Mouse (Mus musculus) inflammation-experienced regulatory T-cells, adult 16 weeks (primary cell): ENCODE results near the gene Fbh1. TPM values are rescaled to one million over a fixed set of nuclear protein-coding genes. Genes with fewer than 3 reads are reported as not detected.

Experiments
- polyA plus RNA-seq: library from polyadenylated mRNA; unstranded; fragments of 100-300 nt; shearing (Covaris generic); gene quantifications from one replicate; pipeline ENCODE4 v1.2.1, GENCODE M21; 2017

The Fbh1 gene
- 110 TPM for polyA plus RNA-seq

DNA sequence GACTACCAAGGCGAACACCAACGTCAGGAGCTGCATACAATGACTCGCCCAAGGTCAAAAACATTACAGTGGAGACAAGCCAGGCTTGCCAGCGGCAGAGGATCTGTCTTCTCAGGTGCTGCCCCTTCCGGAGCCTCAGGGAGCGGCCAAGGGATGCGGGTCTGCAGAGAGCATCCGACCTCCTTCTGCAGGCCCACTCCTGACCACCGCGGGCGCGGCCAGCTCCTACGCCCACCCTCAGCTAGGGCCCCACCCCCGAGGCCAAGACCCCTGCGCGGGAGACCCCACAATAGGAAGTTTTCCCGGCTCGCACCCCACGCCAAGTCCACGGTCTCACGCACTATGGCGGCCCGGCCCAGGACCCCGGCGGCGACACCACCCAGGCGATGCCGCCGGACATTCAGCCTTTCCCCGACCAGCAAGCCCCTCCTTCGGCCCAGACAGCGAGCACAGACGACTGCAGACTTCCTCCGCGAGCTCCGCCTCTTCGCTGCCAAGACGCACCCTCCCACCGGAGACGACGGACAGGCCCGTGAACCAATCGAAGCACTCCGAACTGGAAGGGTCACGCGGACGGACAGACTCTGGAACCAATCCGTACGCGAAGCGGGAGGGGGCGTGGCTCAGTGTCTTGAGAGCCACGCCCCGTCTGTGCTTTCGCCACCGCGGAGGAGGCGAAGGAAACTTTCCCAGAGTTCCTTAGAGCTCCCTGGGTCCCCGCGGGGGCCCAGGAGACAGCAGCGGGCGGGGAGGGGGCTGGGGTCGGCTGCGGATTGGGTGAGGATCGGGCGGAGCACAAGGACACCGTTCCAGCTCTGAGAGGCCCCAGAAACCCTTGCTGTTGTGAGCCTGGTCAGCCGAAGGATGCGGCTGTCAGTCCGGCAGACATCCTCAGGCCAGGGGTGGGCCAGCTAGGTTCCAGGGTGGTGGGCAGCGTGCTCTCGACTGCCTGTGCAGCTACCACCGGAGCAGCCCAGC lies at the start of gene Fbh1, which contains the start of gene Ankrd16:
TSS of gene Fbh1 (minus strand) at position 492 of the 978 bp plus-strand sequence.
TSS of gene Ankrd16 (plus strand) at position 786 of the 978 bp plus-strand sequence.

GRCm38 (mm10) chr2:11705201-11706025 lies 72.0 kb downstream of the Fbh1 start, which contains the start of gene Il15ra:
Gene Il15ra (plus strand): TSS chr2:11705290.

Other genes starting within 250 kb of the Fbh1 start
- gene Pfkfb3, start 223.5 kb downstream of the Fbh1 start, polyA plus RNA-seq, result 16.8 TPM
- gene Rbm17, start 173.4 kb downstream of the Fbh1 start, polyA plus RNA-seq, result 42.3 TPM
- gene Gm17490, start 151.3 kb downstream of the Fbh1 start, polyA plus RNA-seq, result not detected
- 369 TPM for gene Il2ra, start 134.8 kb downstream of the Fbh1 start, polyA plus RNA-seq
- gene Il15ra, start 72.3 kb downstream of the Fbh1 start, polyA plus RNA-seq, result 37.3 TPM
- 90.7 TPM for gene Ankrd16, start 294 bp upstream of the Fbh1 start, polyA plus RNA-seq